Mouse (Mus musculus) mature B cell (primary cell): ENCODE data around the gene Tyk2.

ENCODE experiments used
- in situ Hi-C: fragments of 300-500 bp; cut with MboI; formaldehyde crosslinking; loops from 2 replicates; pipeline ENCODE4 v1.14.3; 2019

Gene Tyk2

DNA sequence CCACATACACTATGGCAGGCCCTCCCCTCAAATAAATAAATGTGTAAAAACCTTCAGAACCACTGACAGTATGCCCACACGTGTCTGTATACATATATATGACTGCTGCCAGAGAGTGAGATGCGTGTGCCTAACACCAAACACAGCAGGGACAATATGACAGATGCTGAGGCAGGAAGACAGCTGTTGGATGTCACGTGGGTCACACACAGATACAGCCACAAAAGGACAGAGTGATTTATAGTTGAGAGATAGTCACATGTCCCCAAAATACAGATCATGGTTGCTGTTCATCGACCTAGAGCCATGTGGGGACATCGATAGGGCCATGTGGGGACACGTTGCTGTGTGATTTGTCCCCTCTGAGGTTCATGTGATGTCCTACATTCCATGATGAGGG is 14.0 kb downstream of the Tyk2 start:
- in situ Hi-C loops = no loop called here

DNA sequence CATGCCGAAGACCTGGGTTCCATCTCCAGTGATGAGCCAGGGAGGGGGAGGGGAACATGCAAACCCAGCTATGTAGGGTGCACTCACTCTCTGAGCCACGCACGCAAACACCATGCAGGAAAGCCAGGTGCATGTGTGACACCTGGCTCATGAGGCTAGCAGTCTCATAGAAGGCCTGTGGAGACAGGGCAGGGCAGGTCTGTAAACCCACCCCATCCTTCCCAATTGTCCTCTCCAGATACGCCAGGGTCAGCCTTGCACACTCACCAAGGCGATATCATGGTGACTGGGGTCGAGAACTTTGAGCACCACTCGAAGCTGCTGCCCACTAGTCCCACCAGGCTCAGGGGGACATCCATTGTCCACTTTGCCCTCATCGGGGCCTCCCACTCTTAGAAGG is 15.9 kb downstream of the Tyk2 start:
- in situ Hi-C loops = no loop called here

DNA sequence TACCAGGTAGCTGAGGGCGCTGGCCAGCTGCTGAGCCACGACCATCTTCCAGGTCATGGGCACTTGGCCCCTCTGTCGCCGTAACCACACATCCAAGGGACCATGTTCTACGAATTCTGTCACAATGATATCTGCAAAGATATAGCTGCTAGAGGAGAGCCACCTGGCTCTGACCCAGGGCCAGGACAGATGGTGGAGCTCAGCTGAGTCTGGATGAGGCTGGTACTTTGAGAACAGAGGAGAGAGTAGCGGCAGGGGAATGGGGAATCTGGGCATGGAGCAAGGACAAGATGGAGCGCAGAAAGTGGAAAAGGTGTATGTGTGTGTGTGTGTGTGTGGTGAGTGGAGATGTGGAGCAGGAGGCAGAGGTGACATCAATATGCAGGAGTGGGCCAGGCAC is 16.9 kb downstream of the Tyk2 start:
- in situ Hi-C loops = no loop called here

- in situ Hi-C loops = no loop called here
Measured at GRCm38 (mm10) chr9:21113751-21114150, 17.3 kb downstream of the Tyk2 start.

DNA sequence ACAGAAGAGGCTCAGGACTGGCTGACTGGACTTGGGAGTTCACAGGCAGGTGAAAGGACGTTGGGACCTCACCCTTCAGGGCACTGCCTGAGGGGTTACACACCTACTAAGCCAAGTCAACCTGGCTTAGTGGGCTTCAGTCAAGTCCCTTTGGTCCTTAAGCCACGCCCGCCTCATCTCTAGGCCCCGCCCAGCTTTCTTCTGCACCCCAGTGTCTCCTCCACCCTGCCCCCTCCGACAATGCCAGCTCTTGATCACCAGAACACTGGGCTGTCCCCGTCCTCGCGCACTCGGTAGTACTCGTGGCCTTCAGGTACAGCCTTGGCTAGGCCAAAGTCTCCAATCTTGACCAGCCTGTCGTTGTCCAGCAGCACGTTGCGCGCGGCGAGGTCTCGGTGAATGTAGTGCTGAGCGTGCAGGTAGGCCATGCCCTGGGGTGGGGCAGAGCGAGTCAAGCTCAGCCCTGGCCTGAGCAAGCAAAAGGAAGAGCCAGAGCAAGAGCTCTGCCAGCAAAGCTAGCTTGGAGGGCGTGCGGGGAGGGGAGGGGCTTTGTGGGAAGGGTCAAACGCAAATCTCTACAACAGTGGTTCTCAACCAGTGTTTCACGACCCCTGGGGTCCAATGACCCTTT is 23.3 kb downstream of the Tyk2 start:
- in situ Hi-C loops = no loop called here

GRCm38 (mm10) chr9:21105760-21106564 is 25.1 kb downstream of the Tyk2 start:
- in situ Hi-C loops = no loop called here

DNA sequence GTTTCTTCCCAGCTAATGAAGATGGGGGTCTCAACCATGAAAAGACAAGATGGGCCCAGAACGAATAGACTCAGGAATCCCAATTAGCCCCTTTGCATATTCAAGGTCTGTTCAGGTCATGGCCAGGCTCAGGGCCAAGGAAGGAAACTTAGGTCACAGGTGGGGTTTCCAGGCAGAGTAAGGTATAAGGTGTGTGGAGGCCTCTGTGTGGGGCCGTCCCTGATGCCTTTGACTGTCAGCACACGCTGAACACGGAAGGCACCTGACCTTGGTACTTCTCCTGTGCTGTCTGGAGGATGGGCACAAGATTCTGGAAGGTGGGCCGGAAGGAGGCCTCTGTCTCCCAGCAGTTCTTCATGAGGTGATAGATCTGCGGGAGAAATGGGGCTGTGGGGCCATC is 26.2 kb downstream of the Tyk2 start:
- in situ Hi-C loops = no loop called here

GRCm38 (mm10) chr9:21102076-21102475 is 29.0 kb downstream of the Tyk2 start:
- in situ Hi-C loops = no loop called here

DNA sequence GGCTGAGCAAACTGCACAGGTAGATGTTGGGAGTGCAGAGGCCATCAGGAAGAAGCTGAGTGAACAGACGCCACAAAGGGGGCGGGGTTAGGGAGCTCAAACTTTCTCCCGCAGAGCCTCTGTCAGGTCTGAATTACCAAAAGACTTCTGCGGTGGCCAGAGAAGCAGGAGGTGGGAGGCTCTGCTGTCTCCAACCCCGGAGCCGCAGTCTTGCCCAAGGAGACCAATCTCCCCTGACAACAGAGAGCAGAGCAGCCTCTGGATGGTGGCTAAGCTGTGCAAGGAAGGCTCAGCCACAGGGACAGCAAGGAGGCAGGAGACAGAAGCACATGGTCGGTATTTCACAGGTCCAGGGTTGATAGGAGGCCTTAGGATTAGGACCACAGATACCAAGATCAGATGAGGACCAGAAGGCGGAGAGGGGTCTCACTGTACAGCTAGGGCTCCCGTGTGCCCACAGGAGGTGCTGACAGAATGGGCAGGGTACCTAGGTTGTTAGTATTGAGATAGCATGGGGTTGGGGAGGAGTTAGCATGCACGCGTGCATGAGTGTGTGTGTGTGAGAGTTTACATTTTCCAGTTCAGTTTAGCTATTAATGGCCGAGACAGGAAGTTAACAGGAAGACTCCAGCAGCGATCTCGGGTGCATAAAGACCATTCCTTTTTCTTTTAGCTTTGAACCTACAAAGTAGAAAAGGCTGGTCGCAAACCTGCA is 30.4 kb downstream of the Tyk2 start:
- in situ Hi-C loops = no loop called here

DNA sequence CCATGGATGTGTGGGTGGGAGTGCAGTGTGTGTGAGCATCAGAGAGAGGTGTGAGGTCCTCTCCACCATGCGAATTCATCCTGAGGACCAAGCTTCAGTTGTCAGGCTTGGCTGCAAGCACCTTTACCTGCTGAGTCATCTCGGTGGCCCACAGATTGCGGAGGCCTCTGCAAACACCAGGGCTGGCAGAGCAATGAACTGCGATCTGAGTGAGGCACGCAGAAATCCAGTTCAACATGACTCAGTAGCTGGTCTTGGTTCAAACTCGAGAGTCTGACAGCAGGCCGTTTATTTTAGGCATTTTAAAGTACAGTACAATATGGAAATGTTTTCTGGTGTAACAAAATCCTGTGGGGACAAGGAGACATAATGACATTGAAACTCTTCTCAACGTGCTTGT is 33.2 kb downstream of the Tyk2 start:
- in situ Hi-C loops = no loop called here

DNA sequence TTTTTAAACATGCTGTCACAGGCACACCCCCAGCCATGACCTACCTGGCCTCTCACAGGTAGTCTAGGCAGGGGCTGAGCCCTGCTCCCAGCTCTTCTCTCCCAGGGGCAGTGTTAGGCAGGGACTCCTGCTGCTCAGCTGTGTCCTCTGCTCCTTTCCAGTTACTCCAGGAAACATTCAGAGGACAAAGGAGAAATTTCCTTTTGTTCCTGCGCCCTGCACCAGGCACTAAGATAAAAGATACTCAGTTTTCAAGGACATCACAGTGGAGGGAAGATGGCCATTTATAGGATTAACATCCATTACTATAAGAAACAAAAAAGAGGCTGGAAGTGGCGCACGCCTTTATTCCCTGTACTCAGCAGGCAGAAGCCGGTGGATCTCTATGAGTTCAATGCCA is 35.1 kb downstream of the Tyk2 start:
- in situ Hi-C loops = no loop called here

- in situ Hi-C loops = no loop called here
Measured at GRCm38 (mm10) chr9:21093423-21093822, 37.6 kb downstream of the Tyk2 start.

- in situ Hi-C loops = no loop called here
Measured at GRCm38 (mm10) chr9:21091707-21092320, 39.2 kb downstream of the Tyk2 start, which contains the start of the genes Gm38431 and Raver1. Gene Gm38431, minus strand, starts transcription at chr9:21091997. Gene Raver1, minus strand, starts transcription at chr9:21092008.

- in situ Hi-C loops = no loop called here
Measured at GRCm38 (mm10) chr9:21090972-21091706, 39.9 kb downstream of the Tyk2 start.

- in situ Hi-C loops = no loop called here
Measured at GRCm38 (mm10) chr9:21090537-21090936, 40.5 kb downstream of the Tyk2 start.

- in situ Hi-C loops = no loop called here
Measured at GRCm38 (mm10) chr9:21083324-21083723, 47.7 kb downstream of the Tyk2 start.

- in situ Hi-C loops = no loop called here
Measured at GRCm38 (mm10) chr9:21081127-21081526, 49.9 kb downstream of the Tyk2 start.

- in situ Hi-C loops = no loop called here
Measured at GRCm38 (mm10) chr9:21075625-21076024, 55.4 kb downstream of the Tyk2 start.

DNA sequence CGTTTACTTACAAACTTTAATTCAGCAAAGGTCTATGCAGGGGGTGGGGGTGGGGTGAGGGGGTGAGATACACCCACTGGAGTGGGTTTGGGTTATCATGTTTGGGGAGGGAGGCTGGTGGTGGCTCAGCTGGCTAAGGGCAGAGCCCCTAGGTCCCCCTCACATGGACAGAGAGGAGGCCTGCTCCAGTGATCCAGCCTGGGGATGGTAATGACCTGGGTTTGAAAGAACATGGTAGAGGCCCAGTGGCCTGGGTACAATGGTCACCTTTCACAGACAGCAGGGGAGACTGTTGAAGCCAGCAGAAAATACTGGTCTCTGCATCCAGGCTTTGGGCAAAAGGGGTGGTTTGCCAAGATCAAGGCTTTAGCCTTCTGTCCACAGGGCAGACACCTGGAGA is 56.9 kb downstream of the Tyk2 start:
- in situ Hi-C loops = loop anchor here (5.0 kb wide), 1 partner anchor 42 kb away; the partner anchor contains the start of gene Icam5

- in situ Hi-C loops = loop anchor here (5.0 kb wide), 1 partner anchor 41 kb away; the partner anchor contains the start of gene Icam5
Measured at GRCm38 (mm10) chr9:21073044-21073840, 57.8 kb downstream of the Tyk2 start, which contains the start of the genes Gm49373 and Fdx1l. Gene Gm49373, minus strand, starts transcription at chr9:21073096. Gene Fdx1l, minus strand, starts transcription at chr9:21073614.
